Mouse (Mus musculus) testis, postnatal 14 days (tissue): Measurements from ENCODE around the gene Col27a1.

Experiments used
- DNase-seq: peaks from one replicate; pipeline ENCODE4 v3.0.0; 2021; ENCODE audit warnings: low spot score

Col27a1 gene

DNA sequence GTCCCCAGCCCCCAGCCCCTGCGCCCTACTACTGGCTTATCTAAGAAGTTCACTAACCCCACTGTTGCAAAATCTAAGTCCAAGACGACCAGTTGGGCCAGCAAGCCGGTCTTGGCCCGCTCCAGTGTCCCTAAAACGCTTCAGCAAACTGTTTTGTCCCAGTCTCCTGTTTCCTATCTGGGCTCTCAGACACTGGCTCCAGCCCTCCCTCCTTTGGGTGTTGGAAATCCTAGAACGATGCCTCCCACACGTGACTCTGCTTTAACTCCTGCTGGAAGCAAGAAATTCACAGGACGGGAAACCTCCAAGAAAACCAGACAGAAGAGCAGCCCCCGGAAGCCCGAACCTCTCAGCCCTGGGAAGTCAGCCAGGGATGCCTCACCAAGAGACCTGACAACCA lies 11.6 kb downstream of the Col27a1 start:
- no peak for DNase-seq

DNA sequence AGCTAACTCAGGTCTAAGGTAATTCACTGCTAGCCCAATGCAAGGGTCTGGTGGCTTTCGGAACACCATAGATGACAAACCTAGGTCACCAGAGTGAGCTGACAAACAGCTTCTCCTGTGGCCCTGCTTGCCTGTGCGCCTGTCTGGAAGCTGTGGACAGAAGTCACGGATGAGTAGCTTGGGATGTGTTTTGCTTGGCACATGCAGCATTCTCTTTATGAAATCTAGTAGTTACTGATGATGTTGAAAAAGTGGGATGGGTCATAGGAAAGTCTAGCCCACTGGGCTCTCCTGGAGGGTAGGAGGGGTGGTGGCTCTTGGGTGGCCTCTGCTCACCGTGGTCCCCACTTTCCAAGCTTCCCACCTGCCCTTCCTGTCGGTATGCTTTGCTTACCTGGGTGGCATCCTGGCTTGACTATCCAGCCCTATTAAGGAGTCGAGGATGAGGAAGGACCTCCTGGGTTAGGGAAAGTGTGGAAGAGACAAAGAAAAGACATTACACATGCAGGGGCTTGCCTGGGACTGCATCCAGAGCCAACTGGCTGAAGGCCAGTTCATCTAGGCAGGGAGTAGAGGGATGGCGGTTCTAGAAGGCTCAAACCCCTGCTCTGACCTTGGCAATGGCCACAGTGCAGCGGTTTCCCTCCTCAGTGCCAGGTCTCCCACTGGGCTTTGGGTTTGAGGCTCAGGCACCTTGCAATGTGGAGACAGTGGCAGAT lies 12.5 kb downstream of the Col27a1 start:
- DNase-seq, result no peak

DNA sequence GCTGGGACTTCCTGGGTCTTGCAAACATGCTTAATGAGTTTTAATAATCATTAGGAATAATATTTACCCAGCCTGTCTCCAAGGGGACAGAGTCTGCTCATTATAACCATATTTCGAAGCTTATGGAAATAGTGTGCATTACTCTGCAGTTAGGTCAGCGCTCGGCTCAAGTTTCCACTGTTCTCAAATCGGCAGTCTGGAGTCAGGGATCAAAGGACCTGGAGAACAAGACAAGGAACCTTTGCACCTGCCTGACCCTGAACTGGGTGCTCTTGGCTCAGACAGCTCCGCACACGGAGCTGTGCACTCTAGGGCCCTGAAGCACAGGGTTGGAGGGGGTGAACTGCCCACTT lies 13.1 kb downstream of the Col27a1 start:
- DNase-seq, result no peak

DNA sequence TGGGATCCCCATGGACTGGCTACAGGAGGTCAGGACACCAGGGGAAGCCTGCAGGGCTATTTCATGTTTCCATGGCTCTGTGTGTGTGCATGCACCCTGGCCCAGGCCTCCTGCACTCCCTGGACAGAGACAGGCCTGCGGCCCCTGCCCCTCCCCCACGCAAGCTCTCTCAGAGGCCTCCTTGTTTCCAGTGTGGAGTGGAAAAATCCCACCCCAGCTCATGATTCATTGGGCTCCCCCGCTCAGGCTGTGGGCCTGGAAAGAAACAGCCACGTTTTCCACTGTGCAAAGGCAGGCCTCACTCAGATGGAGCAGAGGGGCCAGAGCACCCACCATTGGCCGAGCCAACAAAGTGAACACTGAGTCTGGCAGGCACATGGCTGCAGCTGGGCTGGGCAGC lies 15.1 kb downstream of the Col27a1 start:
- DNase-seq, result no peak

DNA sequence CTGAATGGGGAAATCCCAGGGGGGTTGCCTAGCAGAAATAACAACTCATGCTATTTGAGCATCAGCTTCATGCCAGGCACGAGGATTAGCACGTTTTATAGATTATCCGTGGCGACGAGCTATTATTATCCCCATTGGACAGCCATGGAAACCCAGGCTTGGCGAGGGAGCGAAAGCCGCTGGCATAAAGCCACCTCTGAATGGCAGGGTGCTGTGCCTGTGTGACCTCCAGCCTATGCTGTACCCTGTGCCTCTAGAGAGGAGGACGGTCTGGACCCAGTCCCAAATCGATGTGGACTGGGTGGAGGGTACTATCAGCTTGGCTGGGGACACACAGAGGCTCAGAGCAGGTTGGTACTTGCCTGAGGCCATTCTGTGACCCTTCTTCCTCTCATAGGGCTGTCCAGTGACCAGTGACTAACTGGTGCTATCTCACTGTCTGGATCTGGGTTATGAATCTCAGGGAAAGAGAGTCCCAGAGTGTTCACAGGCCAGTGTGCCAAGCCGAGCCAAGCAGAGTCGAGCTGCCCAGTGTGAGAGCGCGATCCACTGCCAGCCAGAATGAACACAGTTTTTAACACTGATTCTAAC lies 16.3 kb downstream of the Col27a1 start:
- DNase-seq, result no peak

DNA sequence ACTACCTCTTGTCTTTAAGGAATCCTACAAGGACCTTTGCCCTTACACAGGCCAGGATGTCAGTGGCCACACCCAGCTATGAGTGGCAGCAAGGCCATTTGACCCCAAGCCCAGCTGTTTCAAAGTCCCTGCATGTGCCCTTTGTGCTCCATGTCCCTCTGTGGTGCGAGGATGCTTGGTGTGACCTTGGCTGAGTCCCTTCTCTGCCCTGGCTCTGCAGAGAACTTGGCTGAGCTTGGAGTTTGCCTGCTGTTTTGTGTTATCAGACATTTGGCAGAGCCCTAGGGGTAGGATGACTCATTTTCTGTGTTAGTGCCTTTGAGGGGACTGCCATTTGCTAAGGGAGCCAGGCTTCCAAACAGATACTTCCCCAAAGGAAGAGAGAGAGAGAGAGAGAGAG lies 17.3 kb downstream of the Col27a1 start:
- no peak for DNase-seq

DNA sequence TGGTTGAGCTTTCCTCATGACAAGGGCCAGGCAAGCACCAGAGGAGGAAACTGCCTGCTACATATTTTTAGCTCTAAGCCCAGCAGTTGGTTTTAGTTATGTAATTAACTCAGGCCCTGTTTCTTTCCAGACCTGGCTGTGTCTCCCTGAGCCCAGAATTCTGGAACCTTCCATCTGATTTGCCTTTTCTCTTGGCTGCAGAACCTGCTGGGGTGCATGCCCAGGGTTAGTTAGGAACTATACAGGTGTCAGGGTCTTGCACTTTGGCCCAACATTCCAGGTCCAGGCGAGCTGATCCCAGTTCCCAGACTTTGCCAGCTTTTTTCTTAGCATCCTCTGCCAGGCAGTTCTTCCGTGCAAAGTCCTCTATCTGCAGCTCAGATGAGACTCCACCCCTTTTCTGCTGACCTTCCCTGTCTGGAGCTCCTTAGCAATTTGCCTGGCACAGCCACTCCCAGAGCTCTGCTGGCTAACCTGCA lies 18.8 kb downstream of the Col27a1 start:
- no peak for DNase-seq

DNA sequence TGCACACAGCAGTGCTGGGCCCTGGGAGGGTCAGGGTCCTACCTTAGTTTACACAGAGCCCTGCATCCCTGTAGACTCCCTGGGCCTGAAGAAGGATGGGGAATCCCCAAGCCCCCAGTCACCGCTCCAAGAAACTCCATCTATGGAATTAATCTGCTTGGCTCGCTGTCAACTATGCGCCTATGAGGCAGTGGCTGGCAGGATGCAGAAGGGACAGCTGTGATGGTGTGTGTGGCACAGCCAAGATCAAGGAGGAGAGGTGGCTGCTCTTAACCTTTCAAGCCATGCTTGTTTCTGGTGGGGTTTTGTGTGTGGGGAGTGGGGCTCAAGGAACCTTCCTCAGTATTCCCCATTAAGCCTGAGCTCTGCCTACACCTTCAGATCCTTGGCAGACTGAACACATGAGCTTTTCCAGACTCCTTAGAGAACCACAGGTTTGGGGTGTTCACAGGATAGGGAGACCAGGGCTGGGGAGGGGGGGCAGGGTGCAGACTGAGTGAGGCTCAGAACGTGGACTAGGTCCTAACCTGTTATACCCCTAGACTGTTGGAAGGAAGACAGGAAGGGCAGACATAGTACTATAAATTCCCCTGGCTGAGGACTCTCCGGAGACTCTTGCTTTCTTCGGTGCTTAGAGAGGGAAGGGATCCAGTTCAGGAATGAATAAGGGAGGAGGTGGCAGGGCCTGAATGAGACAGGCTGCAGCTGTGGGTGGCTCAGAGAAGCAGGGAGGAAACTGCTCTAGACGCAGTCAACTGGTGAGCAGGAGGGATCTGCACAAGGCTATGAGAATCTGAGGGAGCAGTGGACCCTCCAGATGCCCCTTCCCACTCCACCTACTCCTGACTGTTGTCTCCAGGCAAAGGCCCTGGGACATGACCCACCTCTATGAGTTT lies 20.0 kb downstream of the Col27a1 start:
- no peak for DNase-seq

DNA sequence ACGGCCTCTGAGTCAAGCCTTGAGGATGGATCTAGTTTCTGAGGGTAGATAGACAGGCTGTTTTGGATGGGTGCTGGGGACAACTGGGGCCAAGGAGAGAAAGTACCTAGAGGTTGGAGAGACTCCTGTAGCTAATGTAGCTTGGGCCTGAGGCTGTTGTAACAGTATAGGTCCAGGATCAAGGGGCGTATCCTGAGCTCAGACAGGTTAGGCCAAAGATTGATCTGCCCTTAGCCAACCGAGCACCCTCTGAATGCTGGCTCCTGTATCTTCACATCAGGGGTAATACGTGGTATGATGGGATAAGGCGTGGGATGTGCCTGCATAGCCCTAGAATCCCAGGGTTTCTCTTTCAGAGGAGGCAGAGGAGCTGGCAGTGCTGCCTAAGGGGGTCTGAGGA lies 21.0 kb downstream of the Col27a1 start:
- DNase-seq, result no peak

DNA sequence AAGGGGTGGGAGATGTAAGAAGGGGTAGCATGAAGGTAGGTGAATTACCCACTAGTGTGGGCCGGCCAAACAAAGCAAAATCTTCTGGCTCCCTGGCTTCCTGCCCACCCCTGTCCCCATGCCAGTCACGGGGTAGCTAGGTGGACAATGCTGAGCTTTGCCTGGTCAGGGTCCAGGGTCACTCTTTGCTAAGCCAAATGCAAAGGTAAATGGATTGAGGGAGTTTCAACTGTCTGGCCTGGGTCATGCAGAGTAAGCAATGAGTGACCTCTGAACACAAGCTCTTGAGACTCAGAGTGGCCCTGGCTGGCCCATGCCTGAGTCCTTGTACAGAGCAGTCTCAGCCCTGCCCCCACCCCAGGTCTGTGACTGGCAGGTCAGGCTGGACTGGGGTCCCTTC lies 22.4 kb downstream of the Col27a1 start:
- DNase-seq, result no peak

DNA sequence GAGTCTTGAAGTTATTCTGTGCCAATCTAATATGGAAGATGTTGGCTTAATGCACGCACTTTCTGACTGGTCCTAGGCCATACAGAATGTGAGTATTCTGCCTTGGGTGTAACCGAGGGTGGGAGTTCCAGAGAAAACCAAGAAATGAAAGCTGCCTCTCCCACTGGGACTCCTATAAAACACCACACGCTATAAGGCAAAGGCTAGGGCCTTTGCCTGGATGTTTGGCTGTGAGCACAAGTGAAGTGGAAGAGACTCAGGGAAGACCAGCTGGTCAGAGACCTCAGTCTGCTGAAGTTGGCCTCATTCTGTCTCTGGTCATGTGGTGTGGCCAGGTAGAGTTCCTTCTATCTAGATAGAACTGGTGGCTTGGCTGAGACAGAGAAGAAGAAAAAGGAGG lies 23.4 kb downstream of the Col27a1 start:
- DNase-seq, result no peak

DNA sequence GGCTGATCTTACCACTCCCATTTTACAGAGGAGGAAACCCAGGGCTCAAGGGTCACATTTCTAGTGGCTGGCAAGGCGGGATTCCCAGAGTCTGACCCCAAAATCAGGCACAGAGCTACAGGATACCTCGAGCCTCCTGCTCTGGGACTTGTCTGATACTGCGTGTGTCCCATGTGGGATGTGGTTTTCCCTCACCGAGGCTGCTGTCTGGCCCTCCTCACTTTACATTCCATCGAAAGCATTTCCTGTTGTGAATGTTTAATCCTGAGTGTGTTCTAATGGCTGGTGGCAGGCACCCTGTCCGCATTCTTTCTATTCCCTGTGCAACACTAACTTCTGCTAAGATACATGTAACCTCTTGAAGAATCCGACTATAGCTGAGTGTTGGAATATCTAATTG lies 24.3 kb downstream of the Col27a1 start:
- DNase-seq, result no peak

DNA sequence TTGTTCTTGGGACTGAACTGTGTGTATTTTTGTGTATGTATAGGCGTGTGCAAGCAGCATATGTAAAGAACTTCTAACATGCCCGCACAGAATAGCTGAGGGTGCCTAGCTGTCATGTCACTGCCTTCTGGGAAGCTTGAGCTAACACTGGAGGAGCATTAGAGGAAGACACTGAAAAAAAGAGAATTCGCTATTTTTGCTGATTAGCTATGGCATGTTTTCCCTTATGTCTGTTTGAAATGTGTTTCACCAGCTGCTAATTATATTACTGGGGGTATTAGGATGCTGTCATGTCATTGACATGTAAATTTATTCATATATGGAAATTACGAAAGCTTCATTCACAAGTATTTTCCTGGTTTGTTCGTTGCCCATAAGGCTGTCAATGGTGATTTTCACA lies 24.9 kb downstream of the Col27a1 start:
- no peak for DNase-seq

DNA sequence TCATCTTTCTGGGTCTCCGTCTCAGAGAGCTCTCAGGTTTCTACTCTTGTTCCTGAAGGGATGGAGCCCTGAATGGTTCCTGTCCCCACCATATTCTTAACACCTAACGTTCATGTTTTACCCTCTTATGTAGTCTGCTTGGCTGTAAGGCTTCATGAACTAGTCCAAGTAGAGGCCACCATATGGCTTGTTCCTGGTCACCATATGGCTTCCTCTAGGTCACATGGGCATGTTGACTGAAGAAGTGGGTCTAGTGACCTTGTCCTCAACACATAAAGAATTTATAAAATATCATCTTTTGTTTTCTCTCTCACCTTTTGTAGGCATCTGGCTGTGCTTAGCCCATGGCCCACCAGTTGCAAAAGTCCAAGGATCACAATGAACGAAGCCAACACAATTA lies 27.2 kb downstream of the Col27a1 start:
- DNase-seq, result no peak

DNA sequence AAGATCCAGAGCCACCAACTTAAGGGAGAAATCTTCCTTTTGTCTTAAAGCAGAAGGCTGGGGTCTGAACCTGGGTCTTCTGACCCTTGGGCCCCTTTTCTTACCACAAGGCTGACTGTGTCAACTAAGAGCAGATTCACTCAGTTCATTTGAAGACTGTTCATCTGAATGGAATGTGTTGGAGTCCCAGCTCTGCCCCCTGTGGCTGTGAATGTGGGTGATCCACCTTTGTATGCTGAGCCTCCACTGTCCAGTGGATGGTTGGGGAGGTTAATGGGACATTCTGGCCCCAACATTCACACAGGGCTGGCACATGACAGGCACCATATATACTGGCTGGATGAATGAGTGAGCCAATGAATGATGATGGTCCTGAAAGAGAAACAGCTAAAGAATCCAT lies 34.2 kb downstream of the Col27a1 start:
- DNase-seq, result no peak

DNA sequence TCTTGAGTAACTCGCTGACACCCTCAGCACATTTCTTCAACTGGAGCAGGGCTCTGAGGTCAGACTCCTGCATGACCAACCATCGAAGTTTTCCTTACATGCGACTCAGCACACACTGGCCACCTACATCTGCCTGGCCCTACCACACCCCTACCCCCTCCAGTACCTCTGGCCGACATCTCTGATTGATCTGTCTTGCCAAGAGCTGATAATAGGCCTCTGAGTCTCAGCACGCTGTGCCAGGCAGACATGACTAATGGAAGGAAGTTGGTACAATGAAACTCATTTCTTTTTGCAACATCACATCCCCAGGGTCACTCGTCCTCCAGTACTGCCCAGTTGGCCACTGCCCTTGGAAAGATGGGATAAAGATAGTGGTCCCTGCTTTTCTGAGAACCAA lies 35.1 kb downstream of the Col27a1 start:
- DNase-seq, result no peak

DNA sequence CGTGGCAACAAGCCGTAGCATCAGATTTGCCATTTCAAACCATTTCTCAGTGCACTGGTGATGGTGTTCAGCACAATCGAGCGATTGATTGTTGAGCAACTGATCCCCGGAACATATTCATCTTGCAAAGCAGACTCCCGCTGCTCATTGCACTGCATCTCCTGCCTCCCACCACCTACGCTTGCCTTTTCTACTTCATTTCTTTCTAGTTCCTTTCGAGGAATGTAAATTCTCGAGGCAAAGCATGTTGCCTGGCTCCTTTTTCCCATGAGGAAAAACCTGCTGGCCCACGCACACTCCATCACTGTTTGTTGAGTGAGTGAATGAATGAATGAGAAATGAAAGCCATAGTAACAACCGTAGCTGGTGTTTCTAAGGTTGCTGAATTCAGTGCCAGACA lies 38.0 kb downstream of the Col27a1 start:
- no peak for DNase-seq

DNA sequence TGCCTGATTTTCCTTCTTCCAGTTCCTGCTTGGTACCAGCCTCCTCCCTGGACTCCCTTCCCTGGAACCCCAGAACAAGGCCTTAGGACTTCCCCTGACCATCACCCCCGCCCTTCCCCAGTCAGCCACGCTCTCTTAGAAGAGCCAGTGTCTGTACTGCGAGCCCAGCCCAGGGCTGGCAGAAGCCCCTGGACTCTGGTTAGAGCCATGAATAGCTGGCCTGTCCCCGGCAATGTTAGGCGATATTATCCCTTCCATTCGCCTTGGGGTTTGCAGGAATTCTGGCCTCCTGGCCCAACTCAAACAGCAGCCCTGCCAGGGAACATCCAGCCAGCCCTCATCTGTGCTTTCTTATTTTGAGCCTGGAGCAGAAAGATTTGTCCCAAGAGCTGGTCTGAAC lies 39.9 kb downstream of the Col27a1 start:
- no peak for DNase-seq

DNA sequence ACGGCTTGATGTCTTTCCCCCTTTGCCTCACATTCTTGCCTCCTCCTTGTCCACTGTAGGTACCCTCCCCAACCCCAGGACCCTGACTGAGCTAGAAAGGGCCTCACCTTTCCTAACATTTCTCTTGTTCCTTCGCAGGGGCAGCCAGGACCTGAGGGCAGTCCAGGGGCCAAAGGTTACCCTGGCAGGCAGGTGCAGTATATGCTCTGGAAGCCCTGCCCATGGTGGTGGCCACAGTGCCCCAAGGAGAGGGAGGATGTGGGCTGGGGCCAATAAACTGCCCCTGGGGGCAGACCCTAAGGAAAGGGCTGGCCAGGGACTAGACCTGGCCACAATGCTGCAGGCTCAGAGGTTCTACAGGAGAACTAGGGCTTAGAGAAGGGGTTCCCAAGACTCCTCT lies 40.3 kb downstream of the Col27a1 start:
- no peak for DNase-seq

DNA sequence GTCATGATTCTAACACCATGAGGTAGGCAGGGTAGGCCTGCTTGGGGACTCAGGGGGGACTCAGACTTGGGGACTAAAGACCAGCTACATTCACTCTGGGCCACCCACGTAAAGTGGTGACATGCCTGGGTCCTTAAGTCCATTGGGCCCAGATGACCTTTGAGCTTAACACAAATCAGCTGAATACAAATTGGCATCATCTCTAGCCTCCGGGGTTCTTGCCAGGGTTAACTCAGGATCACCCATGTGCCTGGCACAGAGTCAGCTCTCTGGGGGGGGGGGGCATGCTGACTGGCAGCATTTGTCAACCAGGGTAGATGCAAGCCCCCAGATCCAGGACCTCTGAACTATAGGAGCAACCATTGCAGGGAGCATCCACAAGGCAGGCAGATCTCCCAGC lies 42.6 kb downstream of the Col27a1 start:
- DNase-seq, result no peak

DNA sequence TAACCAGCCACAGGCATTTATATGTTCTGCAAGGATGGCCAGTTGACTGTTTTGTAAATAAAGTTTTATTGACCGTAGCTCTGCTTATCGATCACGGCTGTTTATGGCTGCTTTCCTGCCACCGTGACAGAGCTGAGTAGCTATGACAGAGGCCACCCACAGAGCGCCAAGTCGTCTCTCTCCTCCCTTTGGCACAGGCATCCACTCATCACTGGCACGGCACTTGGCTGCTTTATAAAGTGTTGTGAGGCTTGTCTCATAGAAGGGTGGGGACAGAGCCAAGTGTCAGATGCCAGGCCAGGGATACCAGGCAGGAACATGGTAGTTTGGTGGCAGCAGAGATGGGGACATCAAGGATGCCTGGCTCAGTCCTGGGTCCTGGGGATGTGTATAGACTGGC lies 43.5 kb downstream of the Col27a1 start:
- no peak for DNase-seq

DNA sequence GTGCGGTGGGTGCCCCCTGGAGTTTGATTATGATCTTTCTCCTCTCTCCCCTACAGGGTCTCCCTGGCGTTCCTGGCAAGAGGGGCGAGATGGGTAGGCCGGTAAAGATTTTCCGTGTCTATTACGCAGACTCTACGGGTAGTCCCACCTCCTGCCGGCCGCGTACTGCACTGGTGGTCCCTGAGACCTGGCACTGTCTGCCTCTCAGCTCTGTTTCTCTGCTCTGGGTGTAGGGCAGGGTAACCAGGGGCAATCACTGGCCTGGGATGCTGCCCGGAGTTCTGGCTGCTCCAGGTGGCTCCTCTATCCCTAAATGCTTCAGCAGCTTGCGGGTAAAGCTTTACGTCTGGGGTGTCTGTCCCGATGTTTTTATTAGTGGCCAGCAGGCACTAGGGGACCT lies 44.3 kb downstream of the Col27a1 start:
- no peak for DNase-seq

DNA sequence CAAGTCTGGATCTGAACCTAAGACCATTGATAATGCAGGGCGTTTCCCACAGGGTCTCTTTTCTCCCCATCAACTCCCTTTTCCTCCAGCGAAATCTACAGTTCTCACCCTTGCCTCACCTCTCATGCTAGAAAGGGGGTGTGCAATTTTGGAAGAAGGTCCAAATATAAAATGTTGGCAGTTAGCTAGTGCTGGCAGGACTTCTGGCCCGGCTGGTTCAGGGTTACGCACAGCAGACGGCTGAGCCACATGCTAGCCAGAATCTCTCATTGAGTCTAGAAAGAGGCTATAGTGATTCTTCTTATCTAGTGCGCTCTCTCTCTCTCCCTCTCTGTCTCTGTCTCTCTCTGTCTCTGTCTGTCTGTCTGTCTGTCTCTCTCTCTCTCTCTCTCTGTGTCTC lies 45.3 kb downstream of the Col27a1 start:
- no peak for DNase-seq
